Mouse (Mus musculus) kidney, adult 2 months (tissue): Measurements from ENCODE around the gene Gtpbp3.

Source experiments
- CTCF ChIP-seq: fragments of 200-500 bp; conservative IDR thresholded peaks from 2 replicates; pipeline ENCODE4 v1.5.1; 2011; ENCODE audit warnings: low read depth, mild to moderate bottlenecking, control low read depth, low read length, moderate library complexity, mixed read lengths; ENCODE audit not compliant: insufficient read depth, insufficient read length
- POLR2A ChIP-seq: fragments of 200-500 bp; IDR thresholded peaks from one replicate; pipeline ENCODE4 v1.6.1; 2011; ENCODE audit warnings: low read depth, low read length, control low read depth

- TF ChIP-seq CTCF: no peak
- TF ChIP-seq POLR2A: no peak
These were observed 7.9 kb downstream of the Gtpbp3 start for GRCm38 (mm10) chr8:71495811-71496210.
